8 mouse cellular contexts compared by ENCODE assay signal in genomic region chr12:112588426-112589256, GRCm38 (mm10). TPM values are rescaled to one million over a fixed set of nuclear protein-coding genes. Genes with fewer than 3 reads are reported as not detected.
DNase-seq lines count a peak whose midpoint lies in the region; ATAC-seq and TF ChIP-seq lines count a peak whose summit lies in the region.

Inf2 (plus strand) TSS chr12:112588784.

- no peaks in the 10 kb centered on the region for H3K9me3 ChIP-seq in G1E (replicated peaks)
- H3K9me3 ChIP-seq in neural tube, embryonic 15.5 days (replicated peaks) = no peaks in the 10 kb centered on the region

- DNase-seq in G1E (ENCODE audit: low spot score) = peak; percentile 78
- DNase-seq in cerebellum, adult 8-10 months = peak; percentile 36
- DNase-seq in frontal cortex, adult 2 months (ENCODE audit: extremely low spot score in 1 of 2, low spot score in 1 of 2) = peak in 1 of 2 experiments; percentile 87
- peak; percentile 65 to 76 for DNase-seq in layer of hippocampus, adult 8-10 months (ENCODE audit: low spot score in 2 of 2)
- peak; percentile 86 for DNase-seq in lung, adult 2 months
- DNase-seq in thymus, adult 18-20 months = peak; percentile 68 to 69

- peak within 1 kb of the TSS; percentile 41 for H3K9ac ChIP-seq in neural tube, embryonic 15.5 days (replicated peaks)

- H3K4me3 ChIP-seq in G1E (ENCODE audit: low read depth, low read length) = peak within 1 kb of the TSS; percentile 73
- H3K4me3 ChIP-seq in lung, adult 2 months (replicated peaks; ENCODE audit: extremely low read depth, low read depth, low read length) = peak within 1 kb of the TSS; percentile 76
- H3K4me3 ChIP-seq in neural tube, embryonic 15.5 days (replicated peaks) = peak within 1 kb of the TSS; percentile 50

- 1% methylated on average over 58 of the region's 60 CpGs for WGBS in lung, adult 2 months
- under 1% methylated on average over 57 of the region's 60 CpGs for WGBS in neural tube, embryonic 15.5 days

- no peak within 1 kb of the TSS for H3K27ac ChIP-seq in neural tube, embryonic 15.5 days (replicated peaks)

- no peak for TF ChIP-seq CTCF in G1E (IDR thresholded peaks at IDR 0.05; ENCODE audit: low read depth, low read length)
- no peak for TF ChIP-seq CTCF in lung, adult 2 months (IDR thresholded peaks at IDR 0.05; ENCODE audit: insufficient read depth, low read length)

- peak; percentile 67 for ATAC-seq in G1E (ENCODE audit: extremely low read depth, insufficient number of reproducible peaks, low FRiP score, poor library complexity, severe bottlenecking)
- ATAC-seq in hematopoietic stem cell, adult 5-6 weeks (replicated peaks in 1 of 2; ENCODE audit: insufficient read depth in 1 of 2, low FRiP score in 2 of 2, low TSS enrichment in 1 of 2, low read depth in 1 of 2, poor library complexity in 2 of 2, severe bottlenecking in 2 of 2) = peak; percentile 48 to 56
- peak; percentile 75 for ATAC-seq in neural tube, embryonic 15.5 days (ENCODE audit: low FRiP score)

- H3K4me1 ChIP-seq in G1E (ENCODE audit: insufficient read depth, low read depth, low read length) = peaks cover 67% of the 10 kb centered on the region
- H3K4me1 ChIP-seq in lung, adult 2 months (ENCODE audit: control insufficient read depth, insufficient read depth, low read length) = peaks cover 41% of the 10 kb centered on the region
- H3K4me1 ChIP-seq in neural tube, embryonic 15.5 days = peaks cover 22% of the 10 kb centered on the region

- H3K27me3 ChIP-seq in G1E (ENCODE audit: insufficient read depth, low read length) = peaks cover 69% of the 10 kb centered on the region
- H3K27me3 ChIP-seq in neural tube, embryonic 15.5 days (replicated peaks) = peaks cover 39% of the 10 kb centered on the region

- TF ChIP-seq POLR2A in lung, adult 2 months (IDR thresholded peaks at IDR 0.05; ENCODE audit: borderline replicate concordance, extremely low read depth, low read depth, low read length) = peak; percentile 48; the same call in 1 of the 2 replicates

- peaks cover 32% of the 10 kb centered on the region for H3K36me3 ChIP-seq in G1E (replicated peaks)
- no peaks in the 10 kb centered on the region for H3K36me3 ChIP-seq in neural tube, embryonic 15.5 days

- peak within 1 kb of the TSS; percentile 94 for H3K4me2 ChIP-seq in neural tube, embryonic 15.5 days

RNA-seq across cellular contexts. Expression of gene Inf2, which starts in this region (rescaled TPM):
- 4.2 and 5.4 TPM in 2 replicates for total RNA-seq in G1E (2014; fragmentation: Nextera tagmentation)
- total RNA-seq in G1E (2017) = 2.3 and 2.5 TPM in 2 replicates
- polyA plus RNA-seq in G1E (2012) = 26.0 and 29.5 TPM in 2 replicates
- 87.3 and 106 TPM in 2 replicates for polyA plus RNA-seq in frontal cortex, adult 2 months (2012; rRNA removed)
- total RNA-seq in hematopoietic stem cell, adult 5-6 weeks (2017) = 6.6 and 10.1 TPM in 2 replicates
- total RNA-seq in layer of hippocampus, adult 8-10 months (2022) = 100 to 1,000 TPM; 111 to 121 (median 115) TPM
- 28.0 and 33.6 TPM in 2 replicates for polyA plus RNA-seq in lung, adult 2 months (2012; rRNA removed)
- polyA plus RNA-seq in neural tube, embryonic 15.5 days (2015; fragmentation: Nextera tagmentation; extraction: Ambion mirVana) = 1.7 and 2.5 TPM in 2 replicates

Comparison
In these comparisons a context has a peak if more than half of its experiments do, and no peak if none do; other contexts are left out.
1. RNA of gene Inf2 (total RNA-seq): 111 to 121 TPM in layer of hippocampus, adult 8-10 months; 6.6 to 10.1 TPM in hematopoietic stem cell, adult 5-6 weeks and 2.3 to 5.4 TPM in G1E; every median in the first group is over 10 times any median in the second.
2. Peak in every context shown above with its lines, with median percentiles within 50 percentile points of each other: ATAC-seq and H3K4me3 ChIP-seq.